Mouse (Mus musculus): ENCODE data around the gene Ncs1. TPM values are rescaled to one million over a fixed set of nuclear protein-coding genes. Genes with fewer than 3 reads are reported as not detected.
A peak's percentile ranks its signal among the peaks of the same experiment; 100 is the strongest.

The Ncs1 gene
- polyA plus RNA-seq, 1 experiment from 2014 or later, result 44.7 TPM

- peaks cover 21% of the 10 kb centered on the region for H3K36me3 ChIP-seq
- H3K4me1 ChIP-seq, result peaks cover 83% of the 10 kb centered on the region
- H3K27me3 ChIP-seq (ENCODE audit: insufficient read depth, poor library complexity, severe bottlenecking), result no peaks in the 10 kb centered on the region
- WGBS, result 96% methylated on average over 4 of the region's 4 CpGs
- DNase-seq (ENCODE audit: low spot score), result no peak
- H3K9me3 ChIP-seq, result no peaks in the 10 kb centered on the region
- H3K4me3 ChIP-seq, result no peak overlapping the region
- no peak overlapping the region for H3K27ac ChIP-seq
Observed at GRCm38 (mm10) chr2:31252167-31252566, 6.5 kb downstream of the Ncs1 start.

DNA sequence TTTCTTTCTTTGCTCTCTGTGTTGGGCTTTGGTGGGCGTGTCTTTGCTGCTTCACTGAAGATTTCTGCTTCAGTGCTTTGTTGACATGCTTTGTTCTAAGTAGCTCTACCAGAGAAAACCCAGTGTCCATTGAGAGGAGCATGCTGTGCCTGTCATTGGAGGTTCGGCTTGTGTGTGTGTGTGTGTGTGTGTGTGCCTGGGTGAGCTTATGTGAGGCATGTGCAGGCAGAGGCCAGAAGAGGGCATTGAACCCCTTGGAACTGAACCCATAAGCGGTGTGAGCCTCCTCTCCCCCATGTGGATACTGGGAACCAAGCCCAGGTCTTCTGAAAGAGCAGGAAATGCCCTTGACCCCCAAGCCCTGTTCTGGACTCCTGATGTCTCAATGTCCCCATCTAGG is 7.8 kb downstream of the Ncs1 start:
- DNase-seq (ENCODE audit: low spot score), result no peak
- Histone ChIP-seq H3K27me3 (ENCODE audit: insufficient read depth, poor library complexity, severe bottlenecking) (no peaks in the 10 kb centered on the region), H3K27ac (0 out of 2 replicates have a peak overlapping the region, but pooled peaks have one; percentile 90), H3K4me3 (no peak overlapping the region), H3K36me3 (peaks cover 21% of the 10 kb centered on the region), H3K9me3 (no peaks in the 10 kb centered on the region), H3K4me1 (peaks cover 83% of the 10 kb centered on the region)
- WGBS, result 79% methylated on average over 3 of the region's 3 CpGs

DNA sequence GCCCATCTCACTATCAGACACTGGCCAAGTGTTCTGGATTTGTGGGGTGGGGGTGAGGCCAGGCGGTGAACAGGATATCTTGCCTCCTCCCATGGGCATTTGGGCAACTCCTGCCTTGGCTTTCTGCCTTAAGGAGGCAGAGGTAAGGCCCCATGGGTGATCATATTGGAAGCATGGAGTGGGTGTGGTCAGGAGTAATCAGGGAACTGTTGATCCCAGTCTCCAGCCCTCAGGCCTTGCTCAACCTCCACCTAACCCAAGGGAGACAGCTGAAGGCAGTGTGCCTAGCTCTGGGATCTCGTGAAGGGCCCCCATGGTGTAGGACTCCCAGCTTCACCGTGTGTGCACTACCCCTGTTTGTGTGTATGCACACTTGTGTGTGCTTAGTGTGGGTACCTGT is 9.2 kb downstream of the Ncs1 start:
- H3K27me3 ChIP-seq (ENCODE audit: insufficient read depth, poor library complexity, severe bottlenecking), result no peaks in the 10 kb centered on the region
- H3K4me3 ChIP-seq, result no peak overlapping the region
- H3K4me1 ChIP-seq, result peaks cover 84% of the 10 kb centered on the region
- peak overlapping the region; percentile 90 for H3K27ac ChIP-seq
- DNase-seq (ENCODE audit: low spot score), result no peak
- no peaks in the 10 kb centered on the region for H3K9me3 ChIP-seq
- WGBS, result 84% methylated on average over 3 of the region's 3 CpGs
- H3K36me3 ChIP-seq, result peaks cover 10% of the 10 kb centered on the region

GRCm38 (mm10) chr2:31255952-31256938 is 10.6 kb downstream of the Ncs1 start:
- no peaks in the 10 kb centered on the region for H3K9me3 ChIP-seq
- peaks cover 5% of the 10 kb centered on the region for H3K36me3 ChIP-seq
- H3K27me3 ChIP-seq (ENCODE audit: insufficient read depth, poor library complexity, severe bottlenecking), result no peaks in the 10 kb centered on the region
- WGBS, result 14% methylated on average over 21 of the region's 21 CpGs
- peak; percentile 84 for DNase-seq (ENCODE audit: low spot score)
- H3K4me3 ChIP-seq, result peak overlapping the region; percentile 35
- peak overlapping the region; percentile 90 for H3K27ac ChIP-seq
- H3K4me1 ChIP-seq, result peaks cover 84% of the 10 kb centered on the region

- Histone ChIP-seq H3K4me1 (peaks cover 85% of the 10 kb centered on the region), H3K27me3 (ENCODE audit: insufficient read depth, poor library complexity, severe bottlenecking) (no peaks in the 10 kb centered on the region), H3K36me3 (peaks cover 3% of the 10 kb centered on the region), H3K4me3 (peak overlapping the region; percentile 35), H3K9me3 (no peaks in the 10 kb centered on the region), H3K27ac (peak overlapping the region; percentile 90)
- no peak for DNase-seq (ENCODE audit: low spot score)
- whole genome bisulfite sequencing, result 39% methylated on average over 6 of the region's 6 CpGs
Observed at GRCm38 (mm10) chr2:31257096-31257495, 11.5 kb downstream of the Ncs1 start.

- Histone ChIP-seq H3K4me1 (peaks cover 97% of the 10 kb centered on the region), H3K27ac (peak overlapping the region; percentile 90), H3K9me3 (no peaks in the 10 kb centered on the region), H3K4me3 (peak overlapping the region; percentile 59), H3K27me3 (ENCODE audit: insufficient read depth, poor library complexity, severe bottlenecking) (no peaks in the 10 kb centered on the region), H3K36me3 (peaks cover 6% of the 10 kb centered on the region; the same call in 1 of the 2 replicates)
- WGBS, result 8% methylated on average over 22 of the region's 22 CpGs
- peak; percentile 92 for DNase-seq (ENCODE audit: low spot score)
Observed at GRCm38 (mm10) chr2:31258609-31259366, 13.2 kb downstream of the Ncs1 start.

- Histone ChIP-seq H3K36me3 (peaks cover 6% of the 10 kb centered on the region; the same call in 1 of the 2 replicates), H3K9me3 (no peaks in the 10 kb centered on the region), H3K27me3 (ENCODE audit: insufficient read depth, poor library complexity, severe bottlenecking) (no peaks in the 10 kb centered on the region), H3K27ac (peak overlapping the region; percentile 90), H3K4me1 (peaks cover 97% of the 10 kb centered on the region), H3K4me3 (peak overlapping the region; percentile 59)
- DNase-seq (ENCODE audit: low spot score), result no peak
- WGBS, result 18% methylated on average over 9 of the region's 9 CpGs
Observed at GRCm38 (mm10) chr2:31259367-31259920, 13.8 kb downstream of the Ncs1 start.

DNA sequence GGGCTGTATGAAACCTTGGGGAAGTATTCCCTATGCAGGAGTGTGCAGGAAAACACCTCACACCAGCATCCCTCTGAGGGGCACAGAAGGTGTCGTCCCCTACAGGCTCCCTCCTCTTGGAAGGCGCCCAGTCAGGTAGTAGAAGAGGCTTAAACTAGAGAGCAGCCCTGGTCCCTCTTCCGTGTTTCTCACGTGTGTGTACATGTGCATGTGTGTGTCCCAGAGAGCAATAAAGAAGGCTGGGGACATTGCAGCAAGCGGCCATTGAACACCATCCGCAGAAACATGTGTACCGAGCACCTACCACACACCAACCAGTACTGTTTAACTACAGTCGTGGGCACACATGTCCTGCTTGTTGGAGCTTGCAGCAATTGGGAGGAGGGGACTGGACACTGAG is 14.9 kb downstream of the Ncs1 start:
- Histone ChIP-seq H3K36me3 (peaks cover 6% of the 10 kb centered on the region; the same call in 1 of the 2 replicates), H3K9me3 (no peaks in the 10 kb centered on the region), H3K4me3 (no peak overlapping the region), H3K4me1 (peaks cover 97% of the 10 kb centered on the region), H3K27me3 (ENCODE audit: insufficient read depth, poor library complexity, severe bottlenecking) (no peaks in the 10 kb centered on the region), H3K27ac (peak overlapping the region; percentile 90)
- no peak for DNase-seq (ENCODE audit: low spot score)
- 75% methylated on average over 8 of the region's 8 CpGs for WGBS

GRCm38 (mm10) chr2:31263039-31263461 is 17.4 kb downstream of the Ncs1 start:
- Histone ChIP-seq H3K36me3 (peaks cover 9% of the 10 kb centered on the region), H3K27me3 (ENCODE audit: insufficient read depth, poor library complexity, severe bottlenecking) (no peaks in the 10 kb centered on the region), H3K4me3 (no peak overlapping the region), H3K9me3 (no peaks in the 10 kb centered on the region), H3K4me1 (peaks cover 89% of the 10 kb centered on the region), H3K27ac (peak overlapping the region; percentile 73)
- DNase-seq (ENCODE audit: low spot score), result no peak
- 74% methylated on average over 8 of the region's 8 CpGs for WGBS

DNA sequence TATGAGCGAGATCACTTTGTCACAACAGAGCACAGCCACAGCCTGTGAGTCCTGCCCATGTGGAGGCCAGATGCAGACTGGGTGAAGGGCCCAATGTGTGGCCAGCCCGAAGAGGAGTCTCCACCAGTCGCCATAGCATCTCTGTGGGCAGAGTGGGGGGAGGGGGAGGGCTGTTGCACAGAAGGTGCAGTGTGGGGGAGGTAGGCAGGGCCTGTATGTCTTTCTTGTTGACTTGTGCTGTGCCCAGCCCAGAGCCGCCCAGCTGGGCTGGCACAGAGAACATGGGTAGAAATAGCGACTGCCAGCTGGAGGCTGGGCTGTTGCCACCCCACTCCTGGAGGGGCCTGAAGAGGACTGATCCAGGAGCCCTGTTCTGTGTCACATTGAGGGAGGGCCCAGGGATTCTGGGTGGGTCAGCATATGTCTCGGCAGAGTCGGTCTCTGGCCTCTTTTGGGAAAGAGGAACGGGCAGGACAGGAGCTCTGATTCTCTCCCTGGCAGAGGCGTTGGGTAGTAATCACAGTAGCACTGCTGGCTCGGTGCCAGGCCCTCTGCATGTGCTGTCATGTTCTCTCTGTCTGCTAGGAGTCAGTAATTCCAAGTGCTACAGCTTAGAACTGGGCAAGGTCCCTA is 18.2 kb downstream of the Ncs1 start:
- H3K27ac ChIP-seq, result peak overlapping the region; percentile 73

DNA sequence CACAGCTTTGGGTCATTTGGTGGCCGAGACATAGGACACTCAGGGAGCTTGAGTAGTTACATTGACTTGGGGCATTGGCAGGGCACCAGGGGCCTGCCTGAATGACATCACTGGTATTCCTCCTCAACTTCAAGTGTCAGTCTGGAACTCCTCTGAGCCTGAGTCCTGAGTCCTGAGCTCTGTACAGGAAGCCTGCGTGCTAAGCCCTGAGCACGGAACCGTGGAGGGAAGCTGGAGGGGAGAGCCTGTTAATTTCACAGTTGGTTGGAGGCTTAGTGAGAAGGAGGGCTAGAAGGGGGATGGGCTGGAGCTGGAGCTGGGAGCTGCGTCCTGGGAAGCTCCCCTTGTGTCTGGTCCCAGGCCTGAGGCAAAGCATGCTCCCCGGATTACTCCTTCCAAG is 21.8 kb downstream of the Ncs1 start:
- Histone ChIP-seq H3K27me3 (ENCODE audit: insufficient read depth, poor library complexity, severe bottlenecking) (no peaks in the 10 kb centered on the region), H3K36me3 (peaks cover 21% of the 10 kb centered on the region), H3K4me1 (peaks cover 63% of the 10 kb centered on the region), H3K4me3 (no peak overlapping the region), H3K9me3 (no peaks in the 10 kb centered on the region), H3K27ac (no peak overlapping the region)
- DNase-seq (ENCODE audit: low spot score), result no peak
- WGBS, result 44% methylated on average over 6 of the region's 6 CpGs

More for the DNA sequence above, 18.2 kb downstream of the Ncs1 start:
- Histone ChIP-seq H3K36me3 (peaks cover 9% of the 10 kb centered on the region), H3K4me3 (no peak overlapping the region; the same call in 1 of the 2 replicates), H3K4me1 (peaks cover 88% of the 10 kb centered on the region), H3K9me3 (no peaks in the 10 kb centered on the region), H3K27me3 (ENCODE audit: insufficient read depth, poor library complexity, severe bottlenecking) (no peaks in the 10 kb centered on the region)
- no peak for DNase-seq (ENCODE audit: low spot score)
- 57% methylated on average over 10 of the region's 10 CpGs for WGBS

GRCm38 (mm10) chr2:31268631-31269030 is 23.0 kb downstream of the Ncs1 start:
- Histone ChIP-seq H3K27me3 (ENCODE audit: insufficient read depth, poor library complexity, severe bottlenecking) (no peaks in the 10 kb centered on the region), H3K27ac (no peak overlapping the region), H3K4me1 (peaks cover 53% of the 10 kb centered on the region), H3K9me3 (no peaks in the 10 kb centered on the region), H3K4me3 (no peak overlapping the region), H3K36me3 (peaks cover 24% of the 10 kb centered on the region)
- WGBS, result 53% methylated on average over 5 of the region's 5 CpGs
- DNase-seq (ENCODE audit: low spot score), result no peak
